Mouse (Mus musculus) left cerebral cortex, postnatal 25 days (tissue): ENCODE measurements around the gene Hnf1b. TPM values are rescaled to one million over a fixed set of nuclear protein-coding genes. Genes with fewer than 3 reads are reported as not detected.

ENCODE experiments used
- total RNA-seq, 2 experiments: library from RNA; stranded (reverse); gene quantifications; 2 replicates each; pipeline ENCODE4 v1.2.3; 2021

The Hnf1b gene
- total RNA-seq, 2 experiments from 2014 or later: 0.18 to 0.30 TPM

Other genes with a start within 250 kb of the Hnf1b start
- gene Rpl9-ps1, start 204.4 kb upstream of the Hnf1b start, total RNA-seq: not detected
- not detected for gene Ccl3, start 200.7 kb upstream of the Hnf1b start, total RNA-seq
- not detected for gene Ccl4, start 187.5 kb upstream of the Hnf1b start, total RNA-seq
- gene Wfdc17, start 146.1 kb upstream of the Hnf1b start, total RNA-seq: not detected
- 1 to 10 TPM; 1.9 to 3.1 TPM for gene Wfdc18, start 141.0 kb upstream of the Hnf1b start, total RNA-seq
- gene Wfdc21, start 103.1 kb upstream of the Hnf1b start, total RNA-seq: not detected
- gene Heatr6, start 96.4 kb upstream of the Hnf1b start, total RNA-seq: 10 to 100 TPM; 12.3 to 14.8 TPM
- 10 to 100 TPM; 12.5 to 13.7 TPM for gene Ddx52, start 92.0 kb downstream of the Hnf1b start, total RNA-seq
- 10 to 100 TPM; 53.1 to 58.3 TPM for gene Synrg, start 114.4 kb downstream of the Hnf1b start, total RNA-seq
- 10 to 100 TPM; 72.7 to 80.8 TPM for gene Dusp14, start 219.2 kb downstream of the Hnf1b start, total RNA-seq